Mouse (Mus musculus) E14TG2a.4 (cell line): ENCODE results near the gene Slc50a1.

Source experiments
- H3K27me3 ChIP-seq: 2 replicates; pipeline ENCODE4 v1.6.1; 2014; ENCODE audit warnings: low read length, control low read depth; ENCODE audit not compliant: insufficient read depth
- H3K36me3 ChIP-seq: 2 replicates; pipeline ENCODE4 v1.6.1; 2014; ENCODE audit warnings: low read length, control low read depth; ENCODE audit not compliant: insufficient read depth
- H3K4me1 ChIP-seq: replicated peaks from 2 replicates; pipeline ENCODE4 v1.6.1; 2014; ENCODE audit warnings: low read depth, low read length, control low read depth
- H3K4me3 ChIP-seq: replicated peaks from 2 replicates; pipeline ENCODE4 v1.5.1; 2014; ENCODE audit warnings: mild to moderate bottlenecking, low read length
- H3K9me3 ChIP-seq: 2 replicates; pipeline ENCODE4 v1.6.1; 2014; ENCODE audit warnings: low read length, control low read depth
- CTCF ChIP-seq: conservative IDR thresholded peaks from 2 replicates; pipeline ENCODE4 v1.5.1; 2014; ENCODE audit warnings: low read length
- NANOG ChIP-seq: IDR thresholded peaks from 2 replicates; pipeline ENCODE4 v1.6.1; 2014; ENCODE audit warnings: borderline replicate concordance, low read length, mixed read lengths
- POU5F1 ChIP-seq: IDR thresholded peaks from 2 replicates; pipeline ENCODE4 v1.6.1; 2014; ENCODE audit warnings: low read length, borderline replicate concordance

Gene Slc50a1

GRCm38 (mm10) chr3:89228836-89229235 is 41.5 kb downstream of the Slc50a1 start, which contains the start of gene Muc1:
Gene Muc1 (plus strand): TSS chr3:89229057.
- TF ChIP-seq NANOG, result no peak
- no peak for TF ChIP-seq CTCF
- H3K36me3 ChIP-seq, result peaks cover 3% of the 10 kb centered on the region
- H3K4me3 ChIP-seq, result peak within 1 kb of the TSS; percentile 80
- no peaks in the 10 kb centered on the region for H3K9me3 ChIP-seq
- peaks cover 21% of the 10 kb centered on the region for H3K27me3 ChIP-seq
- peaks cover 81% of the 10 kb centered on the region for H3K4me1 ChIP-seq

GRCm38 (mm10) chr3:89228180-89228549 is 42.2 kb downstream of the Slc50a1 start:
- Histone ChIP-seq H3K4me3 (peak overlapping the region; percentile 80), H3K4me1 (peaks cover 81% of the 10 kb centered on the region), H3K9me3 (no peaks in the 10 kb centered on the region), H3K36me3 (peaks cover 9% of the 10 kb centered on the region), H3K27me3 (peaks cover 21% of the 10 kb centered on the region)
- TF ChIP-seq POU5F1 (no peak), CTCF (peak; percentile 91)

GRCm38 (mm10) chr3:89227307-89228179 is 42.8 kb downstream of the Slc50a1 start:
- Histone ChIP-seq H3K36me3 (peaks cover 16% of the 10 kb centered on the region), H3K27me3 (peaks cover 18% of the 10 kb centered on the region), H3K4me1 (peaks cover 78% of the 10 kb centered on the region), H3K9me3 (no peaks in the 10 kb centered on the region), H3K4me3 (peak overlapping the region; percentile 80)
- TF ChIP-seq NANOG (no peak), POU5F1 (no peak), CTCF (no peak)

GRCm38 (mm10) chr3:89226900-89227299 is 43.5 kb downstream of the Slc50a1 start, which contains the start of gene Mtx1:
Gene Mtx1 (minus strand): TSS chr3:89227088.
- TF ChIP-seq NANOG, result no peak
- no peak for TF ChIP-seq CTCF
- TF ChIP-seq POU5F1, result no peak
- no peaks in the 10 kb centered on the region for H3K9me3 ChIP-seq

GRCm38 (mm10) chr3:89226361-89226760 is 44.0 kb downstream of the Slc50a1 start:
- Histone ChIP-seq H3K9me3 (no peaks in the 10 kb centered on the region), H3K27me3 (peaks cover 12% of the 10 kb centered on the region), H3K4me1 (peaks cover 73% of the 10 kb centered on the region), H3K36me3 (peaks cover 18% of the 10 kb centered on the region), H3K4me3 (peak overlapping the region; percentile 80)
- TF ChIP-seq NANOG (no peak), CTCF (no peak), POU5F1 (no peak)

More at GRCm38 (mm10) chr3:89226900-89227299, 43.5 kb downstream of the Slc50a1 start, which contains the start of gene Mtx1:
- Histone ChIP-seq H3K27me3 (peaks cover 17% of the 10 kb centered on the region), H3K4me3 (peak within 1 kb of the TSS; percentile 80), H3K4me1 (peaks cover 73% of the 10 kb centered on the region), H3K36me3 (peaks cover 16% of the 10 kb centered on the region)

- Histone ChIP-seq H3K27me3 (peaks cover 10% of the 10 kb centered on the region), H3K4me3 (peak overlapping the region; percentile 80), H3K9me3 (no peaks in the 10 kb centered on the region), H3K36me3 (peaks cover 22% of the 10 kb centered on the region), H3K4me1 (peaks cover 78% of the 10 kb centered on the region)
- TF ChIP-seq NANOG (no peak), CTCF (no peak), POU5F1 (peak; percentile 74; the same call in 1 of the 2 replicates)
Observed at GRCm38 (mm10) chr3:89225918-89226317, 44.5 kb downstream of the Slc50a1 start.

GRCm38 (mm10) chr3:89225321-89225815 is 45.0 kb downstream of the Slc50a1 start:
- Histone ChIP-seq H3K36me3 (peaks cover 24% of the 10 kb centered on the region), H3K9me3 (no peaks in the 10 kb centered on the region), H3K4me3 (peak overlapping the region; percentile 80), H3K4me1 (peaks cover 78% of the 10 kb centered on the region), H3K27me3 (peaks cover 4% of the 10 kb centered on the region; the same call in 1 of the 2 replicates)
- no peak for TF ChIP-seq CTCF
- TF ChIP-seq NANOG, result no peak
- TF ChIP-seq POU5F1, result no peak

- peaks cover 75% of the 10 kb centered on the region for H3K4me1 ChIP-seq
- H3K4me3 ChIP-seq, result peak overlapping the region; percentile 80
- no peaks in the 10 kb centered on the region for H3K27me3 ChIP-seq
- H3K36me3 ChIP-seq, result peaks cover 29% of the 10 kb centered on the region
- H3K9me3 ChIP-seq, result no peaks in the 10 kb centered on the region
- TF ChIP-seq POU5F1, result no peak
- TF ChIP-seq NANOG, result no peak
- no peak for TF ChIP-seq CTCF
Observed at GRCm38 (mm10) chr3:89224796-89225195, 45.6 kb downstream of the Slc50a1 start.
